Mouse (Mus musculus) layer of hippocampus, postnatal 25 days (tissue): Measurements from ENCODE around the gene Crybg2. TPM values are rescaled to one million over a fixed set of nuclear protein-coding genes. Genes with fewer than 3 reads are reported as not detected.

ENCODE experiments used
- DNase-seq, 2 experiments: peaks; one replicate each; pipeline ENCODE4 v3.0.0; 2022; ENCODE audit warnings: mixed read lengths in 2 of 2, low spot score in 1 of 2; ENCODE audit errors: extremely low spot score in 1 of 2
- total RNA-seq, 2 experiments: library from RNA; stranded (reverse); gene quantifications; 2 replicates each; pipeline ENCODE4 v1.2.3; 2021

The Crybg2 gene
- total RNA-seq, 2 experiments from 2014 or later: 1.2 to 1.6 TPM

- no peak for DNase-seq
Measured at GRCm38 (mm10) chr4:134136280-134136926, 75.8 kb downstream of the Crybg2 start.

- DNase-seq: no peak
Measured at GRCm38 (mm10) chr4:134138857-134139256, 78.2 kb downstream of the Crybg2 start.

Other genes with a start within 250 kb of the Crybg2 start
- gene Rps6ka1, start 173.0 kb upstream of the Crybg2 start, total RNA-seq: 10 to 100 TPM; 11.4 to 12.7 TPM
- 100 to 1,000 TPM; 133 to 138 TPM for gene Hmgn2, start 92.2 kb upstream of the Crybg2 start, total RNA-seq
- gene Dhdds, start 59.9 kb upstream of the Crybg2 start, total RNA-seq: 10 to 100 TPM; 62.2 to 62.6 TPM
- not detected for gene Lin28a, start 42.0 kb upstream of the Crybg2 start, total RNA-seq
- gene Zfp683, start 7.0 kb upstream of the Crybg2 start, total RNA-seq: not detected
- gene Cd52, start 34.3 kb downstream of the Crybg2 start, total RNA-seq: 1 to 10 TPM; 1.6 TPM
- gene Ubxn11, start 41.8 kb downstream of the Crybg2 start, total RNA-seq: 10 to 100 TPM; 24.0 to 32.1 TPM
- gene Sh3bgrl3, start 68.0 kb downstream of the Crybg2 start, total RNA-seq: 100 to 1,000 TPM; 281 to 297 TPM
- gene Cep85, start 126.3 kb downstream of the Crybg2 start, total RNA-seq: 10 to 100 TPM; 11.9 to 13.9 TPM
- gene Gm7534, start 142.2 kb downstream of the Crybg2 start, total RNA-seq: not detected
- gene Catsper4, start 166.6 kb downstream of the Crybg2 start, total RNA-seq: not detected
- under 1 TPM; 0.57 to 0.70 TPM for gene Cnksr1, start 177.6 kb downstream of the Crybg2 start, total RNA-seq
- gene E130218I03Rik, start 182.8 kb downstream of the Crybg2 start, total RNA-seq: not detected
- 10 to 100 TPM in 1 of 2 experiments, 1 to 10 TPM in 1; 9.9 to 10.3 TPM for gene Zfp593, start 184.8 kb downstream of the Crybg2 start, total RNA-seq
- not detected for gene Gm30191, start 186.1 kb downstream of the Crybg2 start, total RNA-seq
- 1 to 10 TPM; 3.0 to 3.9 TPM for gene Grrp1, start 193.3 kb downstream of the Crybg2 start, total RNA-seq
- 10 to 100 TPM; 15.2 to 16.7 TPM for gene Pdik1l, start 227.1 kb downstream of the Crybg2 start, total RNA-seq